In genomic region chr2:11205720-11206119, GRCm38 (mm10) we compare ENCODE assay signal across 16 mouse cellular contexts.
"Had no signal": no experiment of that assay in that cellular context is flagged by ENCODE, and none has a peak within 500 bp of the region (broad histone marks: within the 10 kb centered on the region; RNA-seq: fewer than 3 reads in every experiment).

No protein-coding gene starts in this region.

- H3K9me3 ChIP-seq: limb, embryonic 12.5 days; liver, embryonic 15.5 days; midbrain, embryonic 10.5 days; neural tube, embryonic 12.5 days; stomach, embryonic 15.5 days had no signal

- H3K9ac ChIP-seq: limb, embryonic 12.5 days; liver, embryonic 15.5 days; neural tube, embryonic 12.5 days; stomach, embryonic 15.5 days had no signal

- H3K4me2 ChIP-seq: limb, embryonic 12.5 days; liver, embryonic 15.5 days; neural tube, embryonic 12.5 days; stomach, embryonic 15.5 days had no signal

- ATAC-seq: lung, postnatal 0 days had no signal

- H3K27ac ChIP-seq: kidney, postnatal 0 days; limb, embryonic 12.5 days; liver, embryonic 15.5 days; midbrain, embryonic 10.5 days; neural tube, embryonic 12.5 days; stomach, embryonic 15.5 days had no signal

- H3K36me3 ChIP-seq: limb, embryonic 12.5 days; liver, embryonic 15.5 days; midbrain, embryonic 10.5 days; neural tube, embryonic 12.5 days; stomach, embryonic 15.5 days had no signal

- H3K4me1 ChIP-seq: limb, embryonic 12.5 days; liver, embryonic 15.5 days; midbrain, embryonic 10.5 days; neural tube, embryonic 12.5 days; stomach, embryonic 15.5 days had no signal

- H3K27me3 ChIP-seq: limb, embryonic 12.5 days; liver, embryonic 15.5 days; neural tube, embryonic 12.5 days; stomach, embryonic 15.5 days had no signal

- DNase-seq: kidney, adult 11 months; kidney, adult 9 months; kidney, postnatal 36 days; lung, adult 2 months; lung, postnatal 36 days; midbrain, embryonic 14.5 days; retina, postnatal 1 day; right cerebral cortex, postnatal 25 days had no signal

- H3K4me3 ChIP-seq: limb, embryonic 12.5 days; liver, embryonic 15.5 days; midbrain, embryonic 10.5 days; myocyte; neural tube, embryonic 12.5 days; stomach, embryonic 15.5 days had no signal
